Mouse (Mus musculus) liver, postnatal 0 days (tissue): Measurements from ENCODE around the gene Avp.

ENCODE experiments used
- CTCF ChIP-seq: sonication (generic); IDR thresholded peaks from 2 replicates; pipeline ENCODE4 v1.5.1; 2016; ENCODE audit warnings: antibody characterized with exemption, low read depth
- EP300 ChIP-seq: IDR thresholded peaks from 2 replicates; pipeline ENCODE4 v1.6.1; 2016; ENCODE audit warnings: antibody characterized with exemption, low read depth, mild to moderate bottlenecking

GRCm38 (mm10) chr2:130629839-130630203, 47.5 kb upstream of the Avp start, which contains the start of the genes Fastkd5 and Ubox5:
- TF ChIP-seq CTCF (no peak), EP300 (peak; percentile 74)
